Mouse (Mus musculus) layer of hippocampus, postnatal 25 days (tissue): Measurements from ENCODE around the gene G430095P16Rik. TPM values are rescaled to one million over a fixed set of nuclear protein-coding genes. Genes with fewer than 3 reads are reported as not detected.

Experiments used
- DNase-seq, 2 experiments: peaks; one replicate each; pipeline ENCODE4 v3.0.0; 2022; ENCODE audit warnings: mixed read lengths in 2 of 2, low spot score in 1 of 2; ENCODE audit errors: extremely low spot score in 1 of 2
- total RNA-seq, 2 experiments: library from RNA; stranded (reverse); gene quantifications; 2 replicates each; pipeline ENCODE4 v1.2.3; 2021

G430095P16Rik gene
- total RNA-seq, 2 experiments from 2014 or later, result not detected

- no peak for DNase-seq
Measured at GRCm38 (mm10) chr8:84718476-84718875, 4.3 kb upstream of the G430095P16Rik start.

GRCm38 (mm10) chr8:84718959-84719690, 3.7 kb upstream of the G430095P16Rik start:
- DNase-seq, result no peak

GRCm38 (mm10) chr8:84722530-84722849, 317 bp upstream of the G430095P16Rik start:
- DNase-seq, result no peak

- DNase-seq, result no peak
Measured at GRCm38 (mm10) chr8:84723571-84723900, 729 bp downstream of the G430095P16Rik start.

GRCm38 (mm10) chr8:84724683-84725082, 1.9 kb downstream of the G430095P16Rik start:
- DNase-seq, result no peak

- DNase-seq, result no peak
Measured at GRCm38 (mm10) chr8:84725246-84725940, 2.6 kb downstream of the G430095P16Rik start.

- no peak for DNase-seq
Measured at GRCm38 (mm10) chr8:84725941-84726259, 3.1 kb downstream of the G430095P16Rik start.

GRCm38 (mm10) chr8:84728474-84728873, 5.7 kb downstream of the G430095P16Rik start:
- DNase-seq, result no peak

GRCm38 (mm10) chr8:84729921-84730362, 7.1 kb downstream of the G430095P16Rik start:
- DNase-seq, result no peak

GRCm38 (mm10) chr8:84730541-84731370, 7.9 kb downstream of the G430095P16Rik start:
- no peak for DNase-seq

- no peak for DNase-seq
Measured at GRCm38 (mm10) chr8:84731371-84732177, 8.8 kb downstream of the G430095P16Rik start.

- no peak for DNase-seq
Measured at GRCm38 (mm10) chr8:84732545-84732944, 9.7 kb downstream of the G430095P16Rik start.

GRCm38 (mm10) chr8:84732996-84733395, 10.2 kb downstream of the G430095P16Rik start:
- DNase-seq, result no peak

GRCm38 (mm10) chr8:84733959-84734358, 11.2 kb downstream of the G430095P16Rik start:
- DNase-seq, result no peak

GRCm38 (mm10) chr8:84734680-84735079, 11.9 kb downstream of the G430095P16Rik start:
- no peak for DNase-seq

- no peak for DNase-seq
Measured at GRCm38 (mm10) chr8:84735597-84735996, 12.8 kb downstream of the G430095P16Rik start.

GRCm38 (mm10) chr8:84736521-84736920, 13.7 kb downstream of the G430095P16Rik start:
- DNase-seq, result no peak

GRCm38 (mm10) chr8:84737608-84738007, 14.8 kb downstream of the G430095P16Rik start:
- DNase-seq, result peak in 1 of 2 experiments; percentile 79

- DNase-seq, result no peak
Measured at GRCm38 (mm10) chr8:84738266-84738665, 15.5 kb downstream of the G430095P16Rik start.

GRCm38 (mm10) chr8:84738715-84739400, 16.1 kb downstream of the G430095P16Rik start:
- no peak for DNase-seq
